Mouse (Mus musculus) CD4-positive, CD25-positive, alpha-beta regulatory T cell, adult 9 weeks (primary cell): Measurements from ENCODE around the gene Cyp2b19. TPM values are rescaled to one million over a fixed set of nuclear protein-coding genes. Genes with fewer than 3 reads are reported as not detected.

ENCODE experiments used
- polyA plus RNA-seq: library from polyadenylated mRNA; unstranded; fragments of 100-300 nt; shearing (Covaris generic); gene quantifications from one replicate; pipeline ENCODE4 v1.2.1, GENCODE M21; 2017

Cyp2b19 gene
- polyA plus RNA-seq: not detected

DNA sequence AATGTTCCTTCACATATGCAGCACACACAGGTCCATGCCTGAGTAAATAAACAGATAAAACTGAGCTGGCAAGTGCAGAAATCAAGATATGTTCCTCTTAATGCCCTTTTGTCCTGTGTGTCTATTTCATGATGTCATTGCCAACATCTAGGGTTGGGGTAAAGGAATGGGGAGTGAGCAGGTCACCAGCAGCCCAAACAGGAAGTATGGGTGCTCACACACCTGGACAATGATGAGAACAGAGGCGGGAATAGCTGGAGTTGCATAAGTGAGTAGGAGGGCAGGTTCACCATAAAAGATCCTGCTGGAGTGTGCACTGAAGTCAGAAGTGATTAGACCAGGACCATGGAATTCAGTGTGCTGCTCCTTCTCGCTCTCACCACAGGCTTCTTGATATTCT lies at the start of gene Cyp2b19:
Gene Cyp2b19 (plus strand): TSS at position 301 of the 400 bp plus-strand sequence.

DNA sequence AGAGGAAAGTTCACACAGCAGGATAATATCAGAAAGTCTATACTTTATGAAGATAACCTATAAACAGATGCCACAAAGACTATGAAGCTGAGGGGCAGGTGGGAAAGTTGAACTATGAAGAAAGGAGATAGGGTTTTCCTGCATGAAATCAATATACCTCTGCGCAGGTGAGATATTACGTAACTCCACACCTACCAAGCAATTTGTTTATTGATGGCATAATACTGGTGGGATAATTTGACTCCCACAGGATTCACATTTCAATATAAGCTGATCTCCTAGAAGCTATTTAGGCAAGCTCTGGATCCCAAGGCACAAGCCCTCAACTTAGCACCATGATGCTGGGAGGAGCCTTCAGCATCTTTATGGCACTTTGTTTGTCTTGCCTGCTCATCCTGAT lies 51.6 kb downstream of the Cyp2b19 start, which contains the start of gene Cyp2g1:
Gene Cyp2g1 (plus strand): TSS at position 301 of the 400 bp plus-strand sequence.

Other genes starting within 250 kb of the Cyp2b19 start
- not detected for gene Nlrp9a, start 222.1 kb upstream of the Cyp2b19 start, polyA plus RNA-seq
- 0.07 TPM for gene Vmn1r185, start 138.7 kb upstream of the Cyp2b19 start, polyA plus RNA-seq
- gene Cyp2b23, start 70.7 kb upstream of the Cyp2b19 start, polyA plus RNA-seq: not detected
- not detected for gene Cyp2g1, start 51.8 kb downstream of the Cyp2b19 start, polyA plus RNA-seq
- not detected for gene Cyp2a5, start 78.2 kb downstream of the Cyp2b19 start, polyA plus RNA-seq
- not detected for gene Cyp2a22, start 182.2 kb downstream of the Cyp2b19 start, polyA plus RNA-seq